Mouse (Mus musculus): ENCODE measurements around the gene Aplp2. TPM values are rescaled to one million over a fixed set of nuclear protein-coding genes. Genes with fewer than 3 reads are reported as not detected.

Gene Aplp2
- polyA plus RNA-seq (2012; rRNA removed): 173 and 187 TPM in 2 replicates

GRCm38 (mm10) chr9:31211690-31212499 lies at the start of gene Aplp2:
Gene Aplp2 (minus strand): TSS chr9:31211815.

GRCm38 (mm10) chr9:31131205-31131968 lies 80.2 kb downstream of the Aplp2 start, which contains the start of gene St14:
Gene St14 (minus strand): TSS chr9:31131853.

Other genes with a start within 250 kb of the Aplp2 start
- 4.9 and 5.3 TPM in 2 replicates for gene Zbtb44, start 181.2 kb downstream of the Aplp2 start, polyA plus RNA-seq (2012; rRNA removed)
- gene St14, start 80.0 kb downstream of the Aplp2 start, polyA plus RNA-seq (2012; rRNA removed): 0.79 and 0.80 TPM in 2 replicates
- 8.7 and 9.4 TPM in 2 replicates for gene Prdm10, start 68.7 kb upstream of the Aplp2 start, polyA plus RNA-seq (2012; rRNA removed)
- gene Nfrkb, start 174.4 kb upstream of the Aplp2 start, polyA plus RNA-seq (2012; rRNA removed): 5.0 and 5.8 TPM in 2 replicates